Mouse (Mus musculus) 3134 (cell line): ENCODE data around the gene Srcap.
"Not testable (repeated sequence)": the region's sequence is repeated elsewhere in the genome, so short reads cannot be mapped to it uniquely, and the experiment has no call there.

Experiments
- DNase-seq: peaks from one replicate; pipeline ENCODE4 v3.0.0-alpha.2; 2011; ENCODE audit warnings: low spot score; ENCODE audit not compliant: insufficient read length; ENCODE audit errors: extremely low read depth

Srcap gene

GRCm38 (mm10) chr7:127488364-127488763, 23.4 kb upstream of the Srcap start:
- not testable (repeated sequence) for DNase-seq

- no peak for DNase-seq
These were observed 21.8 kb upstream of the Srcap start for GRCm38 (mm10) chr7:127489982-127490381.

GRCm38 (mm10) chr7:127491846-127492245, 19.9 kb upstream of the Srcap start:
- DNase-seq = no peak

- no peak for DNase-seq
These were observed 17.1 kb upstream of the Srcap start for GRCm38 (mm10) chr7:127494648-127495047.

- no peak for DNase-seq
These were observed 14.4 kb upstream of the Srcap start for GRCm38 (mm10) chr7:127497382-127497781.

GRCm38 (mm10) chr7:127498407-127498806, 13.4 kb upstream of the Srcap start:
- no peak for DNase-seq

GRCm38 (mm10) chr7:127508291-127508690, 3.5 kb upstream of the Srcap start:
- no peak for DNase-seq

GRCm38 (mm10) chr7:127509830-127510229, 2.0 kb upstream of the Srcap start:
- DNase-seq = not testable (repeated sequence)

- DNase-seq = no peak
These were observed 542 bp upstream of the Srcap start for GRCm38 (mm10) chr7:127511241-127511640.

GRCm38 (mm10) chr7:127512231-127513015, 640 bp downstream of the Srcap start:
- DNase-seq = peak; percentile 86

GRCm38 (mm10) chr7:127513016-127513390, 1.2 kb downstream of the Srcap start:
- DNase-seq = no peak

GRCm38 (mm10) chr7:127513781-127514180, 2.0 kb downstream of the Srcap start:
- no peak for DNase-seq

- no peak for DNase-seq
These were observed 4.1 kb downstream of the Srcap start for GRCm38 (mm10) chr7:127515846-127516245.

GRCm38 (mm10) chr7:127516344-127516743, 4.6 kb downstream of the Srcap start:
- no peak for DNase-seq

- no peak for DNase-seq
These were observed 7.5 kb downstream of the Srcap start, which contains the start of gene Gm42715 for GRCm38 (mm10) chr7:127519284-127519683. Gm42715 (plus strand) TSS chr7:127519584.

- no peak for DNase-seq
These were observed 29.9 kb downstream of the Srcap start for GRCm38 (mm10) chr7:127541671-127542070.

- no peak for DNase-seq
These were observed 37.5 kb downstream of the Srcap start for GRCm38 (mm10) chr7:127549116-127549835.

GRCm38 (mm10) chr7:127551558-127551957, 39.8 kb downstream of the Srcap start:
- no peak for DNase-seq

GRCm38 (mm10) chr7:127560580-127560979, 48.8 kb downstream of the Srcap start:
- no peak for DNase-seq

- DNase-seq = no peak
These were observed 49.6 kb downstream of the Srcap start, which contains the start of gene Tmem265 for GRCm38 (mm10) chr7:127561340-127561858. Tmem265 (plus strand) TSS chr7:127561390.

- peak; percentile 32 for DNase-seq
These were observed 52.8 kb downstream of the Srcap start for GRCm38 (mm10) chr7:127564381-127565150.
